17 mouse cellular contexts compared by ENCODE assay signal in the genomic region with DNA sequence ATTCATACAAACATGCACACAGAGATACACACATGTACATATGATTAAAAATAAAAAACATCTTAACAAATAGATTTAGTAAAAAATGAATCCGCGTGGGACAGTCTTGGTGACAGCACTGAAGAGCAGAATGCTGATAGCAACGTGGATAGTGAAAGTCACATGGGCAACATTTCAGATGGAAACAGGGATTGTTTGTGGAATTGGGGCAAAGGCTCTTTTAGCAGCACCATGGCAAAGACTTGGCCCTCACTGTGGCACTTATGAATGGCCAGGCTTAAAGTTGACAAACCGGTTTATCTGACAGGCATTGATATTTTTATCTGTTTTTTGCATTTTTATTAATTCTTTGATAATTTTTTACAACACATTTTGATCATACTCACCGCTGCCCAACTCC.
"Had no signal": no experiment of that assay in that cellular context is flagged by ENCODE, and none has a peak within 500 bp of the region (broad histone marks: within the 10 kb centered on the region; RNA-seq: fewer than 3 reads in every experiment).

No protein-coding gene starts in this region.

- H3K4me1 ChIP-seq: stomach, embryonic 15.5 days had no signal

- H3K9me3 ChIP-seq: neural tube, embryonic 12.5 days; neural tube, embryonic 13.5 days; neural tube, embryonic 15.5 days; stomach, embryonic 15.5 days had no signal

- H3K36me3 ChIP-seq: neural tube, embryonic 12.5 days; neural tube, embryonic 13.5 days; neural tube, embryonic 15.5 days; stomach, embryonic 15.5 days had no signal

- H3K27ac ChIP-seq: neural tube, embryonic 12.5 days; neural tube, embryonic 13.5 days; neural tube, embryonic 15.5 days; stomach, embryonic 15.5 days; stomach, postnatal 0 days had no signal

- H3K27me3 ChIP-seq: neural tube, embryonic 12.5 days; neural tube, embryonic 13.5 days; neural tube, embryonic 15.5 days; stomach, embryonic 15.5 days had no signal

- H3K4me3 ChIP-seq: neural tube, embryonic 12.5 days; neural tube, embryonic 13.5 days; neural tube, embryonic 15.5 days; stomach, embryonic 15.5 days had no signal

- H3K4me2 ChIP-seq: neural tube, embryonic 12.5 days; neural tube, embryonic 13.5 days; neural tube, embryonic 15.5 days; stomach, embryonic 15.5 days had no signal

- H3K9ac ChIP-seq: neural tube, embryonic 12.5 days; neural tube, embryonic 13.5 days; neural tube, embryonic 15.5 days; stomach, embryonic 15.5 days had no signal

- DNase-seq: retina, postnatal 1 day; right cerebral cortex, adult 18-20 months; right cerebral cortex, postnatal 14 days; right cerebral cortex, postnatal 25 days; right cerebral cortex, postnatal 4 days; spleen, adult 18-20 months; thymus, adult 18-20 months; thymus, adult 2 months; thymus, postnatal 14 days; thymus, postnatal 25 days; thymus, postnatal 36 days; thymus, postnatal 4 days had no signal
